Mouse (Mus musculus): ENCODE data around the gene Drd4. TPM values are rescaled to one million over a fixed set of nuclear protein-coding genes. Genes with fewer than 3 reads are reported as not detected.
A peak's percentile ranks its signal among the peaks of the same experiment; 100 is the strongest.

Drd4 gene
- polyA plus RNA-seq, 1 experiment from 2014 or later: 0.13 TPM

GRCm38 (mm10) chr7:141265739-141266561 is 25.9 kb upstream of the Drd4 start, which contains the start of gene Irf7:
TSS of gene Irf7 (minus strand) at chr7:141266481.
- H3K9me3 ChIP-seq (replicated peaks; ENCODE audit: control insufficient read depth, low read length): no peaks in the 10 kb centered on the region
- peaks cover 12% of the 10 kb centered on the region for H3K4me1 ChIP-seq (ENCODE audit: control insufficient read depth, insufficient read depth, low read length)
- peak within 1 kb of the TSS; percentile 31 for H3K27ac ChIP-seq (ENCODE audit: low read length)
- no peaks in the 10 kb centered on the region for H3K27me3 ChIP-seq (ENCODE audit: control insufficient read depth, insufficient read depth, low read length)
- peak within 1 kb of the TSS; percentile 84 for H3K4me3 ChIP-seq (ENCODE audit: low read length)
- peak within 1 kb of the TSS; percentile 96 for H3K4me2 ChIP-seq (ENCODE audit: low read depth, low read length)
- peaks cover 32% of the 10 kb centered on the region for H3K36me3 ChIP-seq (ENCODE audit: control insufficient read depth, insufficient read depth)
- ATAC-seq (replicated peaks; ENCODE audit: extremely low read depth, insufficient read depth, low FRiP score): peak; percentile 56
- peak within 1 kb of the TSS; percentile 83 for H3K9ac ChIP-seq (ENCODE audit: low read length)
- WGBS: 9% methylated on average over 25 of the region's 25 CpGs

DNA sequence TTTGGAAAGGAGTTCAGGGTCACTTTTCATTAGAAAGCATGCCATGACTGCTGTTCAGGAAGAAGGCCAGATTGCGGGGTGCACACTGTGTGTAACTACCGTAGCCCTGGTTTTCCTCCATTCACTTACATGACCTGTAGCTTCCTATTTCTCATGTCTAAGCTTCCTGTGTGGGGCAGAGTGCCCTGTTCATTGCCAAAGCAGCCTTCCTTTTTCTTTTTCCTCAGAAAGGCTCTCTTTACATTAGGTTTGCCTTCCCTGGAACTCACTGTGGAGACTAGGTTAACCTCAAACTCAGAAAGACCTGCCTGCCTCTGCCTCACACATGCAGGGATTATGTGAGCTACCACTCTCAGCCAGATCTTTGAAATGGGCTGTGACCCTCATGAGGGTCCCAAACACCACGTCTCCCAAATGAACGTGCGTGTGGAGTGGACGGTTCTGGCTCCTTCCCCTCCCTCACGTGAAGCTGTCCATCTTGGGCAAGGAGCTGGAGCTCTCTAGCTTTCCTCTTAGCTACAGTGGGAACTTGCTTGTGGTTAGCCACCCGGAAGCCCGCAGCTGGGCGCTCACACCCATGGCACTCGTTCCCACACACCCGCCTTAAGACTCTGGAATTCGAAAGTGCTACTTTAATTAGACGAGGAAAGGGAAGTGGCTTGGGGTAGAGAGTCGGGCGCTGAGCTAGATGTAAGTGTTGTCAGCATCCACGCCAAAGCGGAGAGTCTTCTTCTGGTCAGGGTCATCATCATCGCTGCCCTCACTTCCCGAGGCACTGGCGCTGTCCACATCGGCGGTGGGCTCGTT is 23.1 kb upstream of the Drd4 start:
- Histone ChIP-seq H3K4me2 (ENCODE audit: low read depth, low read length) (peak overlapping the region; percentile 53), H3K27me3 (ENCODE audit: control insufficient read depth, insufficient read depth, low read length) (no peaks in the 10 kb centered on the region), H3K4me3 (ENCODE audit: low read length) (peak overlapping the region; percentile 27), H3K9me3 (replicated peaks; ENCODE audit: control insufficient read depth, low read length) (no peaks in the 10 kb centered on the region), H3K4me1 (ENCODE audit: control insufficient read depth, insufficient read depth, low read length) (peaks cover 12% of the 10 kb centered on the region), H3K9ac (ENCODE audit: low read length) (no peak overlapping the region; the same call in 1 of the 2 replicates), H3K36me3 (ENCODE audit: control insufficient read depth, insufficient read depth) (peaks cover 5% of the 10 kb centered on the region; the same call in 1 of the 2 replicates), H3K27ac (ENCODE audit: low read length) (no peak overlapping the region)
- WGBS: 57% methylated on average over 24 of the region's 24 CpGs
- no peak for ATAC-seq (replicated peaks; ENCODE audit: extremely low read depth, insufficient read depth, low FRiP score)

DNA sequence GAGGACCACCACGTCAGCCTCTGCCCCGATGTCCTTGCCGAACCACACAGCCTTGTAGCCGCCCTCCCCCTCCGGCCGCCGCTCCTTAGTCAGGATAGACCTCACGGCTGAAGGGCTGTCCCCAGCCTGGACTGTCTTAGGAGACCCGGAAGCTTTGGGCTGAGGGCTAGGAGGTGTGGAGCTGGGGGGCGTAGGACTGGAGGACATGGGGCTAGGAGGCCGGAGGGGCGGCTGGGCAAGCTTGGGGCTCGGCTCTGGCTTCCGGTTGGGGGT is 22.6 kb upstream of the Drd4 start:
- H3K4me3 ChIP-seq (ENCODE audit: low read length): peak overlapping the region; percentile 27
- no peak for ATAC-seq (replicated peaks; ENCODE audit: extremely low read depth, insufficient read depth, low FRiP score)

DNA sequence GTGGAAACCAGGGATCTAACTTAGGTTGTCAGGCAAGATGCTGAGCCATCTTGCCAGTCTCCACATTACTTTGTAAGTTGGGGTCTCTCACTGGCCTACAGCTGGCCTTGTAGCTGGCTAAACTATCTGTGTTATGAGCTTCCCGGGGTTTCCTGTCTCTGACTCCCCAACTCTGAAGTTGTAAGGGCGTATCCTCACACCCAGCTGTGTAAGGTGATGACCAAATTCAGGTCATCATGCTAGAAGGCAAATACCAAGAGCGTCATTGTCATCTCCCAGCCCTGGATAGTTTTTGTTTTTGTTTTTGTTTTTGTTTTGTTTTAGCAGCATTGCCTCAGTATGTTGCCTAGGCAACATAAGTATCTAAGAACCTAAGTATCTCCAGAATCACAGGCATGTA is 21.2 kb upstream of the Drd4 start:
- peaks cover 5% of the 10 kb centered on the region for H3K4me1 ChIP-seq (ENCODE audit: control insufficient read depth, insufficient read depth, low read length)

More for the DNA sequence above, 22.6 kb upstream of the Drd4 start:
- 64% methylated on average over 14 of the region's 14 CpGs for WGBS
- Histone ChIP-seq H3K4me2 (ENCODE audit: low read depth, low read length) (peak overlapping the region; percentile 53), H3K4me1 (ENCODE audit: control insufficient read depth, insufficient read depth, low read length) (peaks cover 12% of the 10 kb centered on the region), H3K9me3 (replicated peaks; ENCODE audit: control insufficient read depth, low read length) (no peaks in the 10 kb centered on the region), H3K27me3 (ENCODE audit: control insufficient read depth, insufficient read depth, low read length) (no peaks in the 10 kb centered on the region), H3K9ac (ENCODE audit: low read length) (no peak overlapping the region; the same call in 1 of the 2 replicates), H3K36me3 (ENCODE audit: control insufficient read depth, insufficient read depth) (no peaks in the 10 kb centered on the region), H3K27ac (ENCODE audit: low read length) (no peak overlapping the region)

DNA sequence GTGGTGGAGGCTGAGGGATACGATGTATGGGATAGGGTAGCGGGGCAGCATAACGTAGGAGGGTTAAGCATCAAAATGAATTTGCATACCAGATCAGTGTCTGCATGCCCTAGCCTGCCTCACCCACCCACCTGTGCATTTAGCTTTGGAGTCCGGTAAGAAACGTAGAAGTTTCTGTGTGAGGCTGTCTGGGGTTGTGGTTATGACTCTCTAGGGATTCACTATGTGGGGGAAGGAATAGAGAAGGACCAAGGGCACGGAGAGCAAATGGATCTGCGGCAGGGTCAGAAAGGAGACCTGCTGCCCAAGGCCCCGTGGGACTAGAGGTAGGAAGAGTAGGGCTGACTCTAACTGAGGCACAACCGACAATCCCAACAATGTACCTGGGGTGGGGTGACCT is 16.4 kb upstream of the Drd4 start:
- Histone ChIP-seq H3K9me3 (replicated peaks; ENCODE audit: control insufficient read depth, low read length) (no peaks in the 10 kb centered on the region), H3K9ac (ENCODE audit: low read length) (no peak overlapping the region), H3K4me1 (ENCODE audit: control insufficient read depth, insufficient read depth, low read length) (peaks cover 8% of the 10 kb centered on the region), H3K27ac (ENCODE audit: low read length) (no peak overlapping the region), H3K4me3 (ENCODE audit: low read length) (no peak overlapping the region), H3K27me3 (ENCODE audit: control insufficient read depth, insufficient read depth, low read length) (peaks cover 8% of the 10 kb centered on the region), H3K4me2 (ENCODE audit: low read depth, low read length) (no peak overlapping the region), H3K36me3 (ENCODE audit: control insufficient read depth, insufficient read depth) (no peaks in the 10 kb centered on the region)
- ATAC-seq (replicated peaks; ENCODE audit: extremely low read depth, insufficient read depth, low FRiP score): no peak
- WGBS: 83% methylated on average over 9 of the region's 9 CpGs

More for the DNA sequence above, 21.2 kb upstream of the Drd4 start:
- no peak overlapping the region for H3K9ac ChIP-seq (ENCODE audit: low read length)
- H3K9me3 ChIP-seq (replicated peaks; ENCODE audit: control insufficient read depth, low read length): no peaks in the 10 kb centered on the region
- no peak overlapping the region for H3K27ac ChIP-seq (ENCODE audit: low read length)
- 80% methylated on average over 3 of the region's 3 CpGs for WGBS
- H3K36me3 ChIP-seq (ENCODE audit: control insufficient read depth, insufficient read depth): no peaks in the 10 kb centered on the region
- no peak overlapping the region for H3K4me3 ChIP-seq (ENCODE audit: low read length)
- H3K4me2 ChIP-seq (ENCODE audit: low read depth, low read length): no peak overlapping the region
- no peak for ATAC-seq (replicated peaks; ENCODE audit: extremely low read depth, insufficient read depth, low FRiP score)
- no peaks in the 10 kb centered on the region for H3K27me3 ChIP-seq (ENCODE audit: control insufficient read depth, insufficient read depth, low read length)

GRCm38 (mm10) chr7:141276546-141276945 is 15.3 kb upstream of the Drd4 start, which contains the start of gene Cdhr5:
TSS of gene Cdhr5 (minus strand) at chr7:141276786.
- Histone ChIP-seq H3K9me3 (replicated peaks; ENCODE audit: control insufficient read depth, low read length) (no peaks in the 10 kb centered on the region), H3K27ac (ENCODE audit: low read length) (no peak within 1 kb of the TSS), H3K4me3 (ENCODE audit: low read length) (no peak within 1 kb of the TSS), H3K9ac (ENCODE audit: low read length) (no peak within 1 kb of the TSS), H3K36me3 (ENCODE audit: control insufficient read depth, insufficient read depth) (no peaks in the 10 kb centered on the region), H3K4me1 (ENCODE audit: control insufficient read depth, insufficient read depth, low read length) (peaks cover 8% of the 10 kb centered on the region), H3K4me2 (ENCODE audit: low read depth, low read length) (no peak within 1 kb of the TSS), H3K27me3 (ENCODE audit: control insufficient read depth, insufficient read depth, low read length) (peaks cover 8% of the 10 kb centered on the region)
- WGBS: 69% methylated on average over 11 of the region's 11 CpGs
- no peak for ATAC-seq (replicated peaks; ENCODE audit: extremely low read depth, insufficient read depth, low FRiP score)

DNA sequence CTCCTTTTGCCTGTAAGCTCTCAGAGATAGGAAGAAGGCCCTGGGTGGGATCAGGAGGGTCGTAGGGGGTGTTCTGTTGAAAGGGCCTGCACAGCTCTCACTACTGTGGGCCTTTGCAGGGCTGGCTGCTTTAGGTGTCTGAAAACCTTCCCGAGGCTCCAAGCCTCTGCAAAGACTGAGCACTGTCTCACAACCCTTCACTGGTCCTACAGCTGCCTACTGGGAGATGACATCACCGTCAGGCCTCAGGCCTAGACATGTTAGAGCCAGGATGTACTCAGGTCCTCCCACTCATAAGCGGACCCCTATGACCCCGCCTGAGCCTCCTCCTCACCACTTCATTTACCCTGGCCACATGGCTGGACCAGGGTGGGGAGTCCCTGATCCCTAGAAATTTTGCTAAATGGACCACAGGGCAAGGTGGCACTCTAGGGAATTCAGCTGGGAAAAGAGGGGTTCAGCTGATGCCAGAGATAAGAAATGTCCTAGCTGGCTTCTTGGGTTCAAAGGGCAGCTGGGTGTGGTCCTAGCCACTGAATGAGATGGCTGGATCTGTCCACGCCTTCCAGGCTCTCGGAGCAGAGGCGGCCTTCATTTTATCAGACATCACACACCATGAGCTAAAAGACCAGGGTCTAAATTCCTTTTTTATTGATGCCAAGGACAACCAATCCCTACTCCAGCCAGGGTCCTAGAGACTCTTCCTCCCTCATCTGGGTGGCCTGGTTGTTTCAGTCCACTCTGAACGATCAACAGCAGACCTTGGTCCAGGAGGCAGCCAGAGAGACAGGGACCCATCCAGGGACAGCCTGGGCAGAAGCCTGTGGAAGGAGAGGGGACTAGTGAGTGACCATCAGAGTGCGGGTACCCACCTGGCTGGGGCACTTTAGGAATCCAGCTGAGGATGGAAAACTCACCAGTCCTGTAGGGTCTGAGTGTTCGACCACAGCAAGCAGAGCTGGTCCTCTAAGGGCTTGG is 13.8 kb upstream of the Drd4 start:
- Histone ChIP-seq H3K4me3 (ENCODE audit: low read length) (no peak overlapping the region), H3K27ac (ENCODE audit: low read length) (no peak overlapping the region), H3K4me1 (ENCODE audit: control insufficient read depth, insufficient read depth, low read length) (peaks cover 8% of the 10 kb centered on the region), H3K4me2 (ENCODE audit: low read depth, low read length) (no peak overlapping the region; the same call in 1 of the 2 replicates), H3K27me3 (ENCODE audit: control insufficient read depth, insufficient read depth, low read length) (peaks cover 8% of the 10 kb centered on the region), H3K36me3 (ENCODE audit: control insufficient read depth, insufficient read depth) (no peaks in the 10 kb centered on the region), H3K9me3 (replicated peaks; ENCODE audit: control insufficient read depth, low read length) (no peaks in the 10 kb centered on the region), H3K9ac (ENCODE audit: low read length) (no peak overlapping the region)
- 71% methylated on average over 11 of the region's 11 CpGs for WGBS
- ATAC-seq (replicated peaks; ENCODE audit: extremely low read depth, insufficient read depth, low FRiP score): no peak; the same call in 1 of the 2 replicates

GRCm38 (mm10) chr7:141278766-141279590 is 12.8 kb upstream of the Drd4 start, which contains the start of gene Sct:
TSS of gene Sct (minus strand) at chr7:141279133.
- Histone ChIP-seq H3K27me3 (ENCODE audit: control insufficient read depth, insufficient read depth, low read length) (peaks cover 8% of the 10 kb centered on the region), H3K27ac (ENCODE audit: low read length) (no peak within 1 kb of the TSS), H3K9ac (ENCODE audit: low read length) (peak within 1 kb of the TSS; percentile 67), H3K9me3 (replicated peaks; ENCODE audit: control insufficient read depth, low read length) (no peaks in the 10 kb centered on the region), H3K4me2 (ENCODE audit: low read depth, low read length) (peak within 1 kb of the TSS; percentile 94), H3K4me1 (ENCODE audit: control insufficient read depth, insufficient read depth, low read length) (peaks cover 8% of the 10 kb centered on the region), H3K36me3 (ENCODE audit: control insufficient read depth, insufficient read depth) (no peaks in the 10 kb centered on the region), H3K4me3 (ENCODE audit: low read length) (peak within 1 kb of the TSS; percentile 58)
- ATAC-seq (replicated peaks; ENCODE audit: extremely low read depth, insufficient read depth, low FRiP score): no peak
- 4% methylated on average over 45 of the region's 46 CpGs for WGBS
